Mouse (Mus musculus) layer of hippocampus, postnatal 10 days (tissue): ENCODE data around the gene Amotl2. TPM values are rescaled to one million over a fixed set of nuclear protein-coding genes. Genes with fewer than 3 reads are reported as not detected.

Source experiments
- DNase-seq, 2 experiments: peaks; one replicate each; pipeline ENCODE4 v3.0.0; 2021; ENCODE audit warnings: low spot score in 2 of 2
- total RNA-seq, 2 experiments: library from RNA; stranded (reverse); gene quantifications; 2 replicates each; pipeline ENCODE4 v1.2.3; 2021

The Amotl2 gene
- total RNA-seq, 2 experiments from 2014 or later, result 18.3 to 20.7 TPM

- DNase-seq, result no peak
These were observed 2.2 kb downstream of the Amotl2 start for GRCm38 (mm10) chr9:102718676-102719075.

GRCm38 (mm10) chr9:102719085-102719484 lies 2.6 kb downstream of the Amotl2 start:
- peak in 1 of 2 experiments; percentile 3 for DNase-seq

DNA sequence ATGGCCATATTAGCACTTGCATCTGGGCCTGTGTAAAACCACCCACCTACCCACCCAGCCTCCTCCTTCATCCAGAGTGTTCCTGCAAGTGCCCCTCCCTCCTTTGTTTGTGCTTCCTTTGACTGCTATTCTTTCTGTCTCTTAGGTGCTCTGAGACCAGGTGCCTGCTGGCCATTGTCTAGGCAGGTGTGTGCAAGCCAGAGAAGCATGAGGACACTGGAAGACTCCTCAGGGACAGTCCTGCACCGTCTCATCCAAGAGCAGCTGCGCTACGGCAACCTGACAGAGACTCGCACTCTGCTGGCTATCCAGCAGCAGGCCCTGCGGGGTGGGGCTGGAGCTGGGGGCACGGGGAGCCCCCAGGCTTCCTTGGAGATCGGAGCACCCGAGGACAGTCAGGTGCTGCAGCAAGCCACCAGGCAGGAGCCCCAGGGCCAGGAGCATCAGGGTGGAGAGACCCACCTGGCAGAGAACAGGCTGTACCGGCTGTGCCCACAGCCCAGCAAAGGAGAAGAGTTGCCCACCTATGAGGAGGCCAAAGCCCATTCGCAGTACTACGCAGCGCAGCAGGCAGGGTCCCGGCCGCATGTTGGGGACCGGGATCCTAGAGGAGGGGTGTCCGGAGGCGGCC lies 3.6 kb downstream of the Amotl2 start:
- DNase-seq, result peak in 1 of 2 experiments; percentile 4

GRCm38 (mm10) chr9:102720567-102721167 lies 4.2 kb downstream of the Amotl2 start:
- peak in 1 of 2 experiments; percentile 6 for DNase-seq

GRCm38 (mm10) chr9:102721406-102721978 lies 5.0 kb downstream of the Amotl2 start:
- DNase-seq, result peak in 1 of 2 experiments; percentile 5

DNA sequence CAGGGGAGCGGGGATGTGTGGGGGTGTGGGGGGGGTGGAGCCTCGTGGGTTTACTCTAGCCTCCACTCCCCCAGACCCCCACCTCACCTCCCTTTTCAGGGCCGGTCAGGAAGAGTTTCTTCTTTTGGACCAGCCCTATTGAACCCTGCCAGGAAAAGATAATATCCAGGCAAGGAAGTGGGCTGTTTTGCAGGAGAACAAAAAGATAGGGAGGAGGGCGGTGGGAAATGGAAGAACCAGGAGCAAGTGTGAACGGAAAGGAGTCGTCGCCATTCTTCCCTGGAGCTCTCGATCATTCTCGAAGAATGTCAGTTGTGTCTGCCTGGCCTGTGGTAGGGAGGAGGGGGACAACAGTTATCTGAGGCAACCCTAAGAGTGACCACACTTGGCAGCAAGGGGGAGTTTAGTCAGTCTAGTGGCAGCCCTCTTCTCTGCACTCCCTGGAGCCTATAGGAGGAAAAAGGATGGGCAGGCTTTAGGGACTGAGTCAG lies 5.6 kb downstream of the Amotl2 start:
- peak in 1 of 2 experiments; percentile 6 for DNase-seq

DNA sequence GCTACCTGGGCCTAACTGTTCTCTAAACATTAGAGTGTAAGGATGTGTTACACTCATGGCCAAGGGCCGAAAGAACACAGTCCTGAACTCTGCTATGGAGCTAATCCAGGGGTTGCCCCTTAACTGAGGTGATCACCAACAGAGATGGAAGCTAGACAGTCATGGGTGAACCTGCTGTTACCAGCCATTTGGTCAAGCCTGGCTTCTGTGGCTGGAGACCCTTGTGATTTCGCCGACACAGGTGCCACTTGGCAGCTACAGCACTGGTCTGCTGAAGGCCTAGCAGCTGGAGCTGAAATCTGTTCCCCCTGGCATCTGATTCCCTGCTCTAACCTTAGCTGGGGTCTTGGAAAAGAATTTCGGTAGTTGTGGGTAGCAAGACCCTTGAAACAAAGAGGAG lies 6.3 kb downstream of the Amotl2 start:
- DNase-seq, result peak in 1 of 2 experiments; percentile 4

- DNase-seq, result no peak
These were observed 6.8 kb downstream of the Amotl2 start for GRCm38 (mm10) chr9:102723241-102723709.

GRCm38 (mm10) chr9:102723990-102724461 lies 7.6 kb downstream of the Amotl2 start:
- DNase-seq, result peak; percentile 72 to 77

GRCm38 (mm10) chr9:102724942-102725341 lies 8.5 kb downstream of the Amotl2 start:
- DNase-seq, result peak in 1 of 2 experiments; percentile 10

GRCm38 (mm10) chr9:102725958-102726654 lies 9.6 kb downstream of the Amotl2 start:
- DNase-seq, result peak; percentile 46 to 69

DNA sequence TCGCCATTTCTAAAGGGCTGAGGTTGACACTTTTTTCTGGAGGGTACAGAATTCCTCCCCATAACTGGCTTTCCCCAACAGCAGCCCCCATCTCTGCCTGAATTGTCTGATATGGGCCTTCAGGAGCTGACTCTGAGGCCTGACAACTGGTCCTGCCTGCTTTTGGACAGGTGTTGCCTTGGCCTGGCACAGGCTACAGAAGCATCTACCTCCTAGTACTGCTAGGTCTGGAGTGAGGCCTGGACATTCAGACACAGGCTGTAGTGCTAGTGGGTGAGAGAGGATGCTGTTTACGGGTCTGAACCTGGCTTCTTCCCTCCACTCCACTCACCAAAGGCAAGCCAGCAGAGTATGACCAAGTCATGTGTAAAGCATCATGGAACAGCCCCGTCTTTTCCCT lies 10.3 kb downstream of the Amotl2 start:
- DNase-seq, result peak in 1 of 2 experiments; percentile 4

- no peak for DNase-seq
These were observed 11.4 kb downstream of the Amotl2 start for GRCm38 (mm10) chr9:102727662-102728468.

GRCm38 (mm10) chr9:102728469-102728747 lies 11.9 kb downstream of the Amotl2 start:
- no peak for DNase-seq

DNA sequence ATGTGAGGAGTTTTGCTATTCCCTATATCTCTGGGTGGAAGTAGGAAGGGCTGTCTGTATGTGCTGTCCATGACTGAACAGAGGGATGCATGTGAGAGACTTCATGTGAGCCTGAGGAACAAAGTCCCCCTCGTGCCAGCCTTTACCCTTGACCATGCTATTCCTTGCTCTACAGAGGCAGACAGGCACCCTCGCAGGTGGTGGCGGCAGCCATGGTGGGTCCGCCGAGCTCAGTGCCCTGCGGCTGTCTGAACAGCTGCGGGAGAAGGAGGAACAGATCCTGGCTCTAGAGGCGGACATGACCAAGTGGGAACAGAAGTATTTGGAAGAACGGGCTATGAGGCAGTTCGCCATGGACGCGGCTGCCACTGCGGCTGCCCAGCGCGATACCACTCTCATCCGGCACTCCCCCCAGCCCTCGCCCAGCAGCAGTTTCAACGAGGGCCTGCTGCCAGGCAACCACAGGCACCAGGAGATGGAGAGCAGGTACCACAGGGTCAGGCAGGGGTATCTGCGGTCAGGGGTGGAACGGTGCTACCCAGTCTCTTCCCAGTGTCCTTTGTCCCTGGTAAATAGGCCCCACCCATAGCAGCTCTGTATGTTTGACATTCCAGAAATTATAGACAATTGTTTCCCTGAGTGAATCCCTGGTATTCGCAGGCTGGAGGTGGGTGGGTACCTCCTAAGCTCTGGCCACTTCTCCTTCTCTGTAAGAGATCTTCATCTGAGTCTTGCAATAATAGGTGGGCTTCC lies 12.8 kb downstream of the Amotl2 start:
- no peak for DNase-seq

- DNase-seq, result peak in 1 of 2 experiments; percentile 6
These were observed 13.5 kb downstream of the Amotl2 start for GRCm38 (mm10) chr9:102729876-102730413.

- no peak for DNase-seq
These were observed 14.6 kb downstream of the Amotl2 start for GRCm38 (mm10) chr9:102731044-102731471.

GRCm38 (mm10) chr9:102731574-102732175 lies 15.2 kb downstream of the Amotl2 start:
- no peak for DNase-seq

GRCm38 (mm10) chr9:102732326-102732865 lies 15.9 kb downstream of the Amotl2 start:
- DNase-seq, result peak in 1 of 2 experiments; percentile 3
